Mouse (Mus musculus): Measurements from ENCODE around the gene Drosha. TPM values are rescaled to one million over a fixed set of nuclear protein-coding genes. Genes with fewer than 3 reads are reported as not detected.
"Not testable (repeated sequence)": the region's sequence is repeated elsewhere in the genome, so short reads cannot be mapped to it uniquely, and the experiment has no call there.

The Drosha gene
- total RNA-seq, 2 experiments from 2014 or later: 29.8 to 34.2 TPM

- no peak for DNase-seq (ENCODE audit: low spot score in 2 of 2)
These were observed 54.0 kb downstream of the Drosha start for GRCm38 (mm10) chr15:12878581-12878980.

- no peak for DNase-seq (ENCODE audit: low spot score in 2 of 2)
These were observed 55.3 kb downstream of the Drosha start for GRCm38 (mm10) chr15:12879937-12880336.

- no peak for DNase-seq (ENCODE audit: low spot score in 2 of 2)
These were observed 60.2 kb downstream of the Drosha start for GRCm38 (mm10) chr15:12884855-12885254.

- no peak for DNase-seq (ENCODE audit: low spot score in 2 of 2)
These were observed 60.7 kb downstream of the Drosha start for GRCm38 (mm10) chr15:12885361-12885760.

- DNase-seq (ENCODE audit: low spot score in 2 of 2): no peak
These were observed 62.6 kb downstream of the Drosha start for GRCm38 (mm10) chr15:12887206-12887605.

- DNase-seq (ENCODE audit: low spot score in 2 of 2): no peak
These were observed 63.7 kb downstream of the Drosha start for GRCm38 (mm10) chr15:12888312-12888711.

- DNase-seq (ENCODE audit: low spot score in 2 of 2): no peak
These were observed 65.3 kb downstream of the Drosha start for GRCm38 (mm10) chr15:12889909-12890308.

GRCm38 (mm10) chr15:12895426-12895825 lies 70.8 kb downstream of the Drosha start:
- no peak for DNase-seq (ENCODE audit: low spot score in 2 of 2)

GRCm38 (mm10) chr15:12896022-12897009 lies 71.7 kb downstream of the Drosha start:
- no peak for DNase-seq (ENCODE audit: low spot score in 2 of 2)

GRCm38 (mm10) chr15:12897831-12898230 lies 73.2 kb downstream of the Drosha start:
- no peak for DNase-seq (ENCODE audit: low spot score in 2 of 2)

GRCm38 (mm10) chr15:12900428-12901196 lies 76.0 kb downstream of the Drosha start:
- DNase-seq (ENCODE audit: low spot score in 2 of 2): no peak

- DNase-seq (ENCODE audit: low spot score in 2 of 2): no peak
These were observed 76.6 kb downstream of the Drosha start for GRCm38 (mm10) chr15:12901197-12901570.

GRCm38 (mm10) chr15:12904442-12904841 lies 79.8 kb downstream of the Drosha start:
- DNase-seq (ENCODE audit: low spot score in 2 of 2): no peak

GRCm38 (mm10) chr15:12907962-12908719 lies 83.5 kb downstream of the Drosha start:
- DNase-seq (ENCODE audit: low spot score in 2 of 2): no peak

- DNase-seq (ENCODE audit: low spot score in 2 of 2): no peak
These were observed 84.1 kb downstream of the Drosha start for GRCm38 (mm10) chr15:12908720-12909028.

- no peak for DNase-seq (ENCODE audit: low spot score in 2 of 2)
These were observed 84.6 kb downstream of the Drosha start for GRCm38 (mm10) chr15:12909171-12909570.

GRCm38 (mm10) chr15:12911082-12911481 lies 86.5 kb downstream of the Drosha start:
- no peak for DNase-seq (ENCODE audit: low spot score in 2 of 2)

GRCm38 (mm10) chr15:12916314-12916815 lies 91.8 kb downstream of the Drosha start:
- DNase-seq (ENCODE audit: low spot score in 2 of 2): no peak

- DNase-seq (ENCODE audit: low spot score in 2 of 2): not testable (repeated sequence)
These were observed 94.8 kb downstream of the Drosha start for GRCm38 (mm10) chr15:12919326-12919966.

GRCm38 (mm10) chr15:12919967-12920870 lies 95.6 kb downstream of the Drosha start:
- no peak for DNase-seq (ENCODE audit: low spot score in 2 of 2)

All from adrenal gland, adult 18-20 months (tissue).